Mouse (Mus musculus) small intestine, adult 2 months (tissue): ENCODE measurements around the gene Ak1. TPM values are rescaled to one million over a fixed set of nuclear protein-coding genes. Genes with fewer than 3 reads are reported as not detected.

Experiments used
- H3K27ac ChIP-seq: fragments of 200-500 bp; 2 replicates; pipeline ENCODE4 v1.5.1; 2012; ENCODE audit warnings: low read depth, low read length, control low read depth, inconsistent platforms; ENCODE audit not compliant: insufficient read depth
- H3K27me3 ChIP-seq: fragments of 200-500 bp; 2 replicates; pipeline ENCODE4 v1.6.1; 2012; ENCODE audit warnings: mild to moderate bottlenecking, moderate library complexity, low read length, inconsistent platforms; ENCODE audit not compliant: control insufficient read depth, insufficient read depth
- H3K36me3 ChIP-seq: fragments of 200-500 bp; 2 replicates; pipeline ENCODE4 v1.6.1; 2012; ENCODE audit warnings: mild to moderate bottlenecking, low read length, control low read depth, inconsistent platforms; ENCODE audit not compliant: control insufficient read depth, insufficient read depth
- H3K4me1 ChIP-seq: fragments of 200-500 bp; 2 replicates; pipeline ENCODE4 v1.6.1; 2012; ENCODE audit warnings: low read length, inconsistent platforms, mixed read lengths; ENCODE audit not compliant: control insufficient read depth, insufficient read depth, insufficient read length
- H3K4me3 ChIP-seq: fragments of 200-500 bp; 2 replicates; pipeline ENCODE4 v1.5.1; 2012; ENCODE audit warnings: low read depth, mild to moderate bottlenecking, control low read depth, inconsistent platforms, low read length, moderate library complexity
- CTCF ChIP-seq: fragments of 200-500 bp; IDR thresholded peaks from 2 replicates; pipeline ENCODE4 v1.5.1; 2012; ENCODE audit warnings: low read depth, mild to moderate bottlenecking, control low read depth, inconsistent platforms, low read length, moderate library complexity, mixed read lengths; ENCODE audit not compliant: insufficient replicate concordance, insufficient read length; ENCODE audit errors: extremely low read depth
- POLR2A ChIP-seq: fragments of 200-500 bp; IDR thresholded peaks from 2 replicates; pipeline ENCODE4 v1.6.1; 2012; ENCODE audit warnings: low read depth, mild to moderate bottlenecking, control low read depth, inconsistent platforms, low read length, moderate library complexity
- WGBS: fragments of 180-500 bp; shearing (Covaris S2); methylation state at CpG from one replicate; pipeline ENCODE4 v1.1.7; 2018; 5-methylcytosine and 5-hydroxymethylcytosine counted together
- polyA plus RNA-seq: library from polyadenylated mRNA; depleted of rRNA; stranded (reverse); fragments of >200 nt; gene quantifications from 2 replicates; pipeline ENCODE4 v1.2.3, GENCODE M21; 2012; rRNA removed

The Ak1 gene
- polyA plus RNA-seq, 1 experiment, result 3.4 TPM

GRCm38 (mm10) chr2:32680961-32681650 is 59.5 kb downstream of the Ak1 start:
- peaks cover 19% of the 10 kb centered on the region; the same call in 1 of the 2 replicates for H3K36me3 ChIP-seq
- no peak overlapping the region for H3K27ac ChIP-seq
- TF ChIP-seq CTCF (no peak), POLR2A (no peak)
- H3K4me1 ChIP-seq, result no peaks in the 10 kb centered on the region; the same call in 1 of the 2 replicates
- no peaks in the 10 kb centered on the region for H3K27me3 ChIP-seq
- H3K4me3 ChIP-seq, result no peak overlapping the region
- WGBS, result 70% methylated on average over 19 of the region's 19 CpGs

GRCm38 (mm10) chr2:32681754-32682153 is 60.2 kb downstream of the Ak1 start:
- TF ChIP-seq CTCF (no peak), POLR2A (no peak)
- 72% methylated on average over 6 of the region's 6 CpGs for WGBS
- Histone ChIP-seq H3K36me3 (peaks cover 20% of the 10 kb centered on the region; the same call in 1 of the 2 replicates), H3K27me3 (no peaks in the 10 kb centered on the region), H3K27ac (no peak overlapping the region), H3K4me3 (no peak overlapping the region), H3K4me1 (no peaks in the 10 kb centered on the region; the same call in 1 of the 2 replicates)

GRCm38 (mm10) chr2:32682721-32683417 is 61.3 kb downstream of the Ak1 start:
- Histone ChIP-seq H3K4me3 (no peak overlapping the region), H3K36me3 (peaks cover 22% of the 10 kb centered on the region; the same call in 1 of the 2 replicates), H3K27ac (no peak overlapping the region), H3K4me1 (no peaks in the 10 kb centered on the region; the same call in 1 of the 2 replicates), H3K27me3 (no peaks in the 10 kb centered on the region)
- TF ChIP-seq CTCF (no peak), POLR2A (no peak)
- WGBS, result 84% methylated on average over 14 of the region's 14 CpGs

GRCm38 (mm10) chr2:32683701-32684100 is 62.1 kb downstream of the Ak1 start:
- 86% methylated on average over 10 of the region's 10 CpGs for WGBS
- Histone ChIP-seq H3K27ac (no peak overlapping the region), H3K4me1 (no peaks in the 10 kb centered on the region; the same call in 1 of the 2 replicates), H3K36me3 (peaks cover 24% of the 10 kb centered on the region; the same call in 1 of the 2 replicates), H3K4me3 (no peak overlapping the region), H3K27me3 (no peaks in the 10 kb centered on the region)
- TF ChIP-seq POLR2A (no peak), CTCF (no peak)

Other genes with a start within 250 kb of the Ak1 start
- gene 1110008P14Rik, start 239.8 kb upstream of the Ak1 start, polyA plus RNA-seq, result 117 and 134 TPM in 2 replicates
- 5.5 and 5.8 TPM in 2 replicates for gene Lcn2, start 233.5 kb upstream of the Ak1 start, polyA plus RNA-seq
- 22.3 and 32.6 TPM in 2 replicates for gene Ptges2, start 225.9 kb upstream of the Ak1 start, polyA plus RNA-seq
- 2.4 and 4.4 TPM in 2 replicates for gene Naif1, start 171.3 kb upstream of the Ak1 start, polyA plus RNA-seq
- gene Slc25a25, start 170.3 kb upstream of the Ak1 start, polyA plus RNA-seq, result 12.5 and 27.0 TPM in 2 replicates
- gene Fam102a, start 86.4 kb upstream of the Ak1 start, polyA plus RNA-seq, result 55.2 and 96.2 TPM in 2 replicates
- 49.3 and 87.5 TPM in 2 replicates for gene Dpm2, start 50.9 kb upstream of the Ak1 start, polyA plus RNA-seq
- gene Pip5kl1, start 47.0 kb upstream of the Ak1 start, polyA plus RNA-seq, result 0.15 and 0.25 TPM in 2 replicates
- gene 9430097D07Rik, start 46.1 kb upstream of the Ak1 start, polyA plus RNA-seq, result not detected in 2 replicates
- 9.1 and 9.6 TPM in 2 replicates for gene St6galnac4, start 34.7 kb upstream of the Ak1 start, polyA plus RNA-seq
- gene St6galnac6, start 22.0 kb upstream of the Ak1 start, polyA plus RNA-seq, result 12.5 and 18.2 TPM in 2 replicates
- gene Eng, start 24.8 kb downstream of the Ak1 start, polyA plus RNA-seq, result 36.8 and 54.4 TPM in 2 replicates
- 25.6 and 26.0 TPM in 2 replicates for gene Fpgs, start 82.4 kb downstream of the Ak1 start, polyA plus RNA-seq
- 41.9 and 89.9 TPM in 2 replicates for gene Cdk9, start 91.3 kb downstream of the Ak1 start, polyA plus RNA-seq
- 10.9 and 25.3 TPM in 2 replicates for gene Sh2d3c, start 99.3 kb downstream of the Ak1 start, polyA plus RNA-seq
- gene 6330409D20Rik, start 119.3 kb downstream of the Ak1 start, polyA plus RNA-seq, result not detected in 2 replicates
- 86.2 and 133 TPM in 2 replicates for gene Tor2a, start 135.5 kb downstream of the Ak1 start, polyA plus RNA-seq
- 1.0 and 2.3 TPM in 2 replicates for gene Ttc16, start 153.9 kb downstream of the Ak1 start, polyA plus RNA-seq
- 28.4 and 65.8 TPM in 2 replicates for gene Ptrh1, start 154.0 kb downstream of the Ak1 start, polyA plus RNA-seq
- 0.06 TPM in 1 of 2 replicates, not detected in the other for gene Cfap157, start 162.7 kb downstream of the Ak1 start, polyA plus RNA-seq
- gene Stxbp1, start 225.5 kb downstream of the Ak1 start, polyA plus RNA-seq, result 3.6 and 7.0 TPM in 2 replicates